Mouse (Mus musculus) heart, postnatal 36 days (tissue): ENCODE measurements around the gene 5730455P16Rik. TPM values are rescaled to one million over a fixed set of nuclear protein-coding genes. Genes with fewer than 3 reads are reported as not detected.
"Not testable (repeated sequence)": the region's sequence is repeated elsewhere in the genome, so short reads cannot be mapped to it uniquely, and the experiment has no call there.

Source experiments
- DNase-seq, 2 experiments: peaks; one replicate each; pipeline ENCODE4 v3.0.0; 2021 to 2022
- intact Hi-C: fragments of 180-260 bp; cut with DNase I; formaldehyde crosslinking; loops from one replicate; pipeline ENCODE4 v1.15.1; 2025
- total RNA-seq, 2 experiments: library from RNA; stranded (reverse); gene quantifications; 2 replicates each; pipeline ENCODE4 v1.2.3; 2021

5730455P16Rik gene
- total RNA-seq, 2 experiments from 2014 or later, result 22.0 to 22.8 TPM

DNA sequence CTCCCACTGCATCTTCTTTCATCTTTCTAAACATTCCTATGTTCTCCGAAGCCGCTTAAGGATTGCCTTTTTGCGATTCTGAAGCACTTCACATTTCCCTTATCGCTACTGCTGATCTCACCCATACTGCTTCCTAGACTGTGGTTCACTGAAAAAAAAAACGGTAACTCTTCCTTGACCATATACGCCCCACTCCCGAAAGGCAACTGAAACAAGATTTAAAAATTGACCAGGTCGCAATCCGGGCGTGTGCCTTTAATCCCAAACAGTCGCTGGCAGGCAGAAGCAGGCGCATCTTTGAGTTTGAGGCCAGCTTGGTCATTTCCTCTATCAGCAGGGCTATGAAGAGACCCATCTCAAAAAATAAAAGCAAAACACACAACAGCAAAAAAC lies 4.8 kb upstream of the 5730455P16Rik start:
- intact Hi-C loops, result loop anchor here (5.0 kb wide), 1 partner anchor 175 kb away; the partner anchor contains the start of gene Rhot1

DNA sequence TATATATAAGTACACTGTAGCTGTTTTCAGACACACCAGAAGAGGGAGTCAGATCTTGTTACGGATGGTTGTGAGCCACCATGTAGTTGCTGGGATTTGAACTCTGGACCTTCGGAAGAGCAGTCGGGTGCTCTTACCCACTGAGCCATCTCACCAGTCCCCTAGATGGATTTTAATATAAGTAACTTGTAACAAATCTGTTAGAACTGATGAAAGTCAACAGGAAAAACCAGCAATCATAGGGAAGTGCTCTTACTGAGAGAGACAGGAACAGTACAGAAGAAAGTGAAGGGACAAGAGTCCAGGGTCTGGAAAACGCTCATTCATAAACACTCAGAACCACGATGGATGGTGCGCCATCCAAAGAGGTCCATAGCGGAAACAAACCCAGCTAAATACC lies 1.4 kb upstream of the 5730455P16Rik start:
- intact Hi-C loops, DNase-seq: not testable (repeated sequence)

More for the DNA sequence above, 4.8 kb upstream of the 5730455P16Rik start:
- peak; percentile 46 to 54 for DNase-seq

DNA sequence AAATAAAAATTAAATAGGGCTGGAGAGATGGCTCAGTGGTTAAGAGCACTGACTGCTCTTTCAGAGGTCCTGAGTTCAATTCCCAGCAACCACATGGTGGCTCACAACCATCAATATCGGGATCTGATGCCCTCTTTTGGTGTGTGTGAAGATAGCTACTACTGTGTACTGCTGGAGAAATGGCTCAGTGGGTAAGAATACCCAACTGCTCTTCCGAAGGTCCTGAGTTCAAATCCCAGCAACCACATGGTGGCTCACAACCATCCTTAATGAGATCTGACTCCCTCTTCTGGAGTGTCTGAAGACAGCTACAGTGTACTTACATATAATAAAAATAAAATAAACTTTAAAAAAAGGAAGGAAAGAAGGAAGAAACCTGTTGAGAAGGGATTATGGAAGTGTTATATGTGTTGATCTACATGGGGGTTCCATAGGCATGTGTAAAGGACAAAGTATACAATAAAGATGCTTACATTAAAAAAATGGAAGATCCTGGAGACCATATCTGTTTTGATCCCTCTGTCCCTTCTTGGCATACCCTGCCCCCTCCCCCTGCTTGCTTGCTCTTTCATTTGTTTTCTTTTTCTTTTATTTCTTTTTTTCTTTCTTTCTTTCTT lies 726 bp upstream of the 5730455P16Rik start:
- intact Hi-C loops, result not testable (repeated sequence)

DNA sequence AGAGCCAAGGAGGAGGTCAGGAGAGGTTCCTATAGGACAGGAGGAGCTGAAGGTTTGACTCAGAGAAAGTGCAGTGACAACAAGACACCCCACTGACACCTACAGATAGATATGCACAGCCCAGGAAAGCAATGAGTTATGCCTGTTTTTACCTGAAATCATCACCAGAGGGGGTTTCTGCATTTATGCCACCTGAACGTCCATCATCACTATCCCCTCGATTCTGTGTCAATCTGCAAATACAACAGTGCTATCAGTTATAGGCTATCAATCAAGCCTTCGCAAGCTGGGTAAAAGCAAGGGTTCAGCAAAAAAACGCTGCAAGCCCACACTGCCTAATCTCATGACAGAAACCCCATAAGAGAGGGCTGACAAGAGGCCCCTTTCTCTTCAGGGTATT lies 1.2 kb downstream of the 5730455P16Rik start:
- DNase-seq, result no peak
- intact Hi-C loops, result no loop called here

More for the DNA sequence above, 726 bp upstream of the 5730455P16Rik start:
- not testable (repeated sequence) for DNase-seq

DNA sequence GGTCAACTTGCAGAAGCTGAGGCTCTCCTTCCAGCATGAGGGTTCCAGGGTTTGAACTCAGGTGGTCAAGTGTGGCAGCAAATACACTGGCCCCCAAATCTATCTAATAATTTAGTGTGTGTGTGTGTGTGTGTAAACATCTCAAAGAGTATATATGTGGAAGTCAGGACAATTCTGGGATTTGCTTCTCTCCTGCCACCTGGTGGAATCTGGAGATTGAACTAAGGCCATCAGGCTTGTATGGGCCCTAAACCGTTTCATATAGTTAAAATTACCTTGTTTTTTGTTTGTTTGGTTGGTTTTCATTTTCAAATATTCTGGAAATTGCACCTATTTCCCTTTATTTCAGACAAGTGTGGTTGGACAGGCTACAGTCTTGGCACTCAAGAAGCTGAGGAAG lies 8.9 kb downstream of the 5730455P16Rik start:
- intact Hi-C loops, result no loop called here
- DNase-seq, result no peak

DNA sequence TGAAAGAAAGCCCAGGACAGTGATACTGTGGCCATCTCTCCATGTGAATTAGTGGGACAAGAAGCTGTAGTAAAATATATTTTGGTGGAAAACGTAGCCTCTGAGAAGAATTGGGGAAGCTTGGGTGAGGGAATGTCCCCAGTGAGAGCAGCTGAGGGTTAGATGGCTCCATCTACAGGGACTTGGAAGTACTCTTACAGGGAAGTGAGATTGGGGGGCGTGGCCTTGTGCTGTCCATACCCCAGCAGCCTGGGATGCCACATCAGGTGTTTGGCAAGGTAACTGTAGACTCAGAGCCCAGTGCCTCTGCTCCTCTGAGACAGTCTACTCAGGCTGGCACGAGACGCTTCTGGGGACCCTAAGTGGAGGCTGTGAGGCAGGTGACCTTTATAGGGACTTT lies 23.0 kb downstream of the 5730455P16Rik start:
- intact Hi-C loops, result loop anchor here (5.0 kb wide), 1 partner anchor 53 kb away; the partner anchor contains the start of gene Rhbdl3
- DNase-seq, result peak; percentile 2 to 13

DNA sequence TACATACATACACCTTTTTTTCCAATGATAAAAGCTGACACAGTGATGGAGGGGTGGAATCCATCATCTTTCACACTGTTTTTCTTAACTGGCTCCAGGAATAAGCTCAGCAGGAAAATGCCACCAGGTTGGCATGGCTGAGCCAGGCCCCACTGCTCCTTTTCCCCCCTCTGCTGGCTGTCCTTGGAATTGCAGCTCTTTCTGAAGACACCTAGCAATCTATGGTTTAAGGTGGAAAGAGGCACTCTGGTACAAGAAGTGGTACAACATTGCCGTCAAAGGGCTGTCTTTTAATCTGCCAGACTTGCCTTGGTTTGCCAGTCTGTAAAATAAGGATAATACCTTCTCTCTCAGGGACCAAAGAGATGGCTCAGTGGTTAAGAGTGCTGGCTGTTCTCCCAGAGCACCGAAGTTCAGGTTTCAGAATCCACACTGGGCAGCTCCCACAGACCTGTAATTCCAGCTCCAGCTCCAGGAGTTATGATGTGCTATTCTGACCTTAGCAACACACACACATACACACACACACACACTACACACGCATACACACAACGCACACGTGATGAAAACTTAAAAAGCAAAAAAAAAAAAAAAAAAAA lies 25.9 kb downstream of the 5730455P16Rik start:
- intact Hi-C loops, result loop anchor here (1.0 to 5.0 kb wide), 2 partner anchors 50 to 65 kb away; partner anchors contain the start of gene Rhbdl3

DNA sequence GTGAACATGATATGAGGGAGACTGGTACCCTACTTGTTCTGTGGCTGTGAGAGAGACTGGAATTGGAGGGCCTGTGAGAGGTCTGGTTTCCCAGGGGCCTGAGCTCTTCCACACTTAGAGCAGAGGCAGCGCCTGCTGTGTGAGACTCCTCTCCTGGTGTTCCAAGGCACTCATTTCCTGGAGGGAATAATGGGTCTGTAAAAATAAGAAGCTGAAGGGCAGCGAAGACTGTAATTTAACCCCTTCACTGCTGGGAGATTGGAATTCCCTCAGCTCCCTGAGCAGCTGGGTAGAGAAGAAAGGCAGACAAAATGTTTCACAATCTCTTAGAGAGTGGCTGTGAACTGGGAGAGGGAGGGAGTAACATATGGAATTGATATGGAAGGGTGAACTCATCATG lies 35.4 kb downstream of the 5730455P16Rik start:
- intact Hi-C loops, result no loop called here
- no peak for DNase-seq

More for the DNA sequence above, 25.9 kb downstream of the 5730455P16Rik start:
- DNase-seq, result peak; percentile 82 to 92

DNA sequence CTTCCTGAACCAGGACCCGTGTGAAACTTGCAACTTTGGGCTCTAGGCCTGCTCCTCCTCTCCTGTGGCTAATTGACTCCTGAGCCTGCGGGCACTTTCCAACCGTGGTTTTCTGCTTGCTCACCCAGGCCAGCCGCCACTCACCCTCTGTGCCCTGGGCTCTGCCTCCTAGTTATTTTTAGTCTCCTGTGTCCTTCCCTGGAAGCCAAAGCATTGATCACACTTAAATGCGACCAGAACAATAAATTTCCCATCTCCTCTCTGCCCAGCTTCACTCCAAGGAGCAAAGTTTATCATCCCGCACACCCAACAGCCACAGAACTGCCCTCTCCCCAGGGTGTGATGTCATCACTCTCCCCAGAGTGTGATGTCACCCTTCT lies 41.5 kb downstream of the 5730455P16Rik start:
- peak; percentile 9 to 11 for DNase-seq
- intact Hi-C loops, result no loop called here

DNA sequence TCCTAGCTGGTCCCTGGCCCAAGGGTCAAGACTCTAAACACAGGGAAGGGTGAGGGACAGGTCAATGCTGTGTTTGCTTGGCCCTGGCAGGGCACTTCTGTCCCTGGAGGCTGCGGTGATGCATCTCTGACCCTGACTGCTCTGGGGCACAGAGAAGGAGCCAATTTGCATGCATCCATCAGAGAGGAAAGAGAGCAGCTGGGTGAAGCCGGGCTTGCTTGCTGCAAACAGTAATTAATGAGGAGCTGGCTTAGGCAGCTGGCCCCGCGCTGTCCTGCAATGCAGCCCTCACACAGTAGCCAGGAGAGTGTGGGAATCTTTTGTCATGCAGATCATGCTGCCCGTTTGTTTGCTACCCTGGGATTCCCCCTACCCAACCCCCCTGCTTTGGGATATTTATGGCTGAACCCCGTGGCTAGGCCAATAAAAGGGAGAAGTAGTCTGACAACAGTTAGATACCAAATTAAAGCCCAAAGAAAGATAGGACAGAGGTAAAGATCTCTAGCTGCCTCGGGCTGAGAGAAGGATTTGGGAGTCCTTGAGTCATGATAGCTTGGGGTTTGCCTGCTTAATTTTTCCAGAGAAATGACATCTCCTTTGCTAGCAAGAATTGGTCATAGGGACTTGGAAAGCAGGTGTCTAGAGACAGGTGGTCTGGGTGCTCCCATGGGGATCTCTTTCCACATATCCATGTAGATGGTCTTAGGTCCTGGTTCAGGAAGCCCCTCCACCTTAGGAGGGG lies 42.1 kb downstream of the 5730455P16Rik start:
- intact Hi-C loops, result no loop called here
- DNase-seq, result no peak

DNA sequence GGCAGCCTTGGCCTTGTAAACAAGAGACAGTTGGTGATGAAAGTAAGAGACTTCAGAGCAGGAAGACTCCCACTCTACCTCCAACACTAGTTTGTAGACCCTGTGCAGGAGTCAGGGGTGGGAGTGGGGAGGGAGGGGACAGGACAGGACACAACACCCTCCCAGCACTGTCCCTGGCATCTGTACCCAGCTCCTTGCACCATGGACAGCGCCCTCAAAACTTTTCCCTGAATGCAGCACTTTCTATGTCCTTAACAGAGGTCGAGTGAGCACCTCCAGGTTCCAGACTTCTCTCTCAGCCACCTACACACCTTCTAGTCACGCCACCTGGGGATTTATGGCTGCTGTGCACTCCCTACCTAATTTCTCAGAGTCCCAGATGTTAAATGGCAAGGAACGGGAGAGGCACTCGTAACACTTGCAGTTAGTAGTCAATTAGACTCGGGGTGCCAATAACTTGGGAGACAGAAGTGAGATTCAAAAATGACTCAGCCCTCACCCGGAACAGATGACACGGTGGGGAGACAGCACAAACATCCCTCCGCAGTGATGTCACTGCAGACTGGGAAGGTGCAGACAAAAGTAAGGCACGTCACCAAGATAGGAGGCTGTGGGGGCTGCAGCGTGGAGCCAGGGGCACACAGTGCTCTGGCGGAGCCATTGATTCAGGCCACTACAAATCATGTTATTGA lies 45.0 kb downstream of the 5730455P16Rik start:
- DNase-seq, result no peak
- intact Hi-C loops, result no loop called here

DNA sequence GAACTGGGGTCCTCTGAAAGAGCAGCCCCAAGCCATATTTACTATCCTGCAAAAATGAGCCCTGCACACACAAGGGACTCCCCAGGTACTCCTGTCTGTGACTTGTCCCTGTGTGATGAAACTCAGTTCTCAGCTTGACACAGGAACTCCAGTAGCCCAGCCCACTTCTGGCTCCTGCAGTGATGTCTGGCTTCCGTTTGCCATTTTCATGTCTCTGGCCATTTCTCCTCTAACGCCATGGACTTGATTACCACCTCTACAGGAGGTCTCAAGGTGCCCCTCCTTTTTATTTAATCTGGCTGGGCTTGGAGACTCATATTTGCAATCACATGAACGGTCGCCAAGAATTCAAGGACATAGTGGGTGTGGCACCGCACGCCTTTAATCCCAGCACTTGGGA lies 53.2 kb downstream of the 5730455P16Rik start:
- no peak for DNase-seq
- intact Hi-C loops, result no loop called here

DNA sequence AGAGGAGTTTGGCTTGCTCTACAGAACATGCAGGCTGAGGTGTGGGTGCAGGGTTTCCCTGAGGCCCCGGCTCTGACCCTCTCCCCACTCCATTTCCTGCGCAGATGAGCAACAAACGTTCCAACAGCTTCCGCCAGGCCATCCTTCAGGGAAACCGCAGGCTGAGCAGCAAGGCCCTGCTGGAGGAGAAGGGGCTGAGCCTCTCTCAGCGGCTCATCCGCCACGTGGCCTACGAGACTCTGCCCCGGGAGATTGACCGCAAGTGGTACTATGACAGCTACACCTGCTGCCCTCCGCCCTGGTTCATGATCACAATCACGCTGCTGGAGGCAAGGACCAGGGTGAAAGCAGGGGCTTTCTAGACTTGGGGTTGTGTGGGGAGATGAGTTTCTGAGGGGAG lies 54.6 kb downstream of the 5730455P16Rik start:
- intact Hi-C loops, result no loop called here

DNA sequence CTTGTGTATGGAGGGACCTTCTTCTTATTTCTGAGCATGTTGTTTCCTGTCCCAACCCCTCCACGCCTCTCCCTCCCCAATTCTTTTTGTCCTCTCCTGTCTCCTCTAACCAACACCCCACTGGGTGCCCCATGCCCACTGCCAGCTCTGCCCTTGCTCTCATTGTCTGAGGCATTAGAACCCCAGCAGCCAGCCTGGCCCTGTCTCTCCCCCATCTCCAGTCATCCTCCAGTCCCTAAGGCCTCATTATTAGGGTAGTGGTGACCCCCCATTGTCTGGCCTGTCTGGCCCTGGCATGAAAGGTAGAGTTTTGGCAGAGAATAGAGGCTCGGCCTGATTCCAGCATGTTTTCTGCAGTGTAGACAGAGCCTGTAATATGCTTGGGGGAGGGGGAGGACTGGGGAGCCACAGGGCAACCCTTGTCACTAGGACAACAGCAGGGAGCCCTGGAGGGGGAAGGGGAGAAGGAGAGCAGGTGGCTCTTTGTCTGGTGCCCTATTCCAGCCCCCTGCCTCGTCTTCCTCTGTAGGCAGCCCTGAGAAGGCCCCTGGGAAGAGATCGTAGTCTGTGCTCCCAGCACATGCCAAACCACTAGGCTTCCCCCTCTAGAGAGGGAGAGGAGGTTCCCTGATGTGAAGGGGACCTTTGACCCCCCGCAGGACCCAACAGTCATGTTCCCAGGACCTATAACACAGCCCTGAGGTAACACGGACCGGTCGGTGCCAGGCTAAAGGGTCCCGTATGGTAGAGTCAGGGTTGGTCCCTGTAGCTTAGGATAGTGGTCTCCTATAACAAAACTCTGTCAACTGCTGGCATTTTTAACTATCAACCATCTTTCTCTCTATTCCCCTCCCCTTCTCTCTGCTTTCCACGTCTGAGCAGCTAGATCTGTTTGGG lies 61.8 kb downstream of the 5730455P16Rik start:
- intact Hi-C loops, result no loop called here
- no peak for DNase-seq

More for the DNA sequence above, 54.6 kb downstream of the 5730455P16Rik start:
- no peak for DNase-seq

DNA sequence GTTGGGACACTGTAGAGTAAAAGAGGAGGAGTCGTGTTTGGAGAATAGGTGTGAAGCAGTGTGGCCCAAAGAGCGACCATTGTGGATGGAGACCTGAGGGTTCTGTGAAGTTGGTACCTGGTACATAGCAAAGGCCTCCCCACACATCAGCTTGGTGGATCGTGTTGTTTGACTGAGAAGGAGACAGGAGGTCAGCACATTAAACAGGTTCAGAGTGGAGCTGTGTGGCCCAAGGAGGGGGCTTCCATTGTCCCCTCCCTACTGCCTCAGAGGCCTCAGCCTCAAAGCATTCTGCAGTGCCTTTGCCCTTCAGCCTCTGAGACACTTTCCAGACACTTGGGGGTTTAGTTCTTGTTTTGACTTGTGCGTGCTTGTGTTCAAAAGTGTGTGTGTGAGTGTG lies 63.9 kb downstream of the 5730455P16Rik start:
- intact Hi-C loops, result no loop called here
- DNase-seq, result no peak

DNA sequence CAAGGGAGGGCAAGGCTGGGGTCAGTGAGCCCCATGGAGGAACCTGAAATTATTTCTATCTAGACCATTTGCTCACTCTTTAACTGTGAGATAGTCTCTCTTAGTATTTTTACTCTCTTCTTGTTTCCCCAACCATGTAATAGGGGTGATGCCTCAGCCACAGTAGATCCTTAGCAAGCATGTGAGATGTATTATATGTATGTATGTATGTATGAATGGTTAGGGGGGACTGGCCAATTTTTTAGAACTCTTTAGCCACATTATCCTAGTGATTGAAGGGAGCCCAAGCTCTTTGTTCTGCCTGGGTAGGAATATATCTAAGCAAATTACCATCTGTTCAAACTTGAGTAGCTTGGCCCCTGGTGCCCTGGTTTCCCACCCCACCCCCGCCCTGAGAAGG lies 64.4 kb downstream of the 5730455P16Rik start:
- intact Hi-C loops, result no loop called here
- no peak for DNase-seq

DNA sequence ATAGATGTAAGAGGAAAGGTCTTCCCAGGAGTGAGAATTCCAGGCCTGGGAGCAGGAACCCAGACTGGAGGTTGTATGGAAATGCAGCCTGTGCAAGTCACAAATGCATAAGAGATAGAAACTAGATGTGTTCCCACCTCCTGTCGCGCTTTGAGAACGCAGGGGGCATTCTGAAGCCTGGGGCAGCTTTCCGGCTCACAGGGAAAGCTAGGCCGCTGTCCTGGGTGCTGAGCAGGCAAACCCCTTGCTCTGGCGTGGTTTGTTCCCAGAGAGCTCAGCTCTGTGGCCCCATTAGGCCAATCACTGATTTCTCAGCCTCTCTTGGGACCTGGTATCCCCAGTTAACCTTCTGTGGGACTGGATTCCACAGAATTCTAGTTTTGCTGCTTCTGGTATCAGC lies 65.3 kb downstream of the 5730455P16Rik start:
- intact Hi-C loops, result no loop called here
- no peak for DNase-seq

DNA sequence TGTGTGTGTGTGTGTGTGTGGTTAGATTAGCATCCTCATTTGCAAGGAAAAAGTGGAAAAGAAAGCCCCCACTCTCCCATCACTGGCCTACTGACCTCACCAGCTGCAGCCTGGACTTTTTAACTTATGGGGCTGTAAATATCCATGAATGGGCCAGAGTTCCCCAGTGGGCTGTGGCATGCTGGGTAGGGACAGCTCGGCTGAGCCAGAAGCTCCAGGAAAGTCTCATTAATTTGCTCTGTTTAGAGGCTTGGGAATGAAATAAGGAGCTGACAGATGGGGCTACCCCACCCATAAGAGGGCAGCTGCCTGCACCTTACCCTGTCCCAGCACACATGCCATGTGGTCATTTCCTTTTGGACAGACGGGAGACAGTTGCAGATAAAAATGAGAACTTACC lies 65.8 kb downstream of the 5730455P16Rik start:
- DNase-seq, result no peak
- intact Hi-C loops, result no loop called here

DNA sequence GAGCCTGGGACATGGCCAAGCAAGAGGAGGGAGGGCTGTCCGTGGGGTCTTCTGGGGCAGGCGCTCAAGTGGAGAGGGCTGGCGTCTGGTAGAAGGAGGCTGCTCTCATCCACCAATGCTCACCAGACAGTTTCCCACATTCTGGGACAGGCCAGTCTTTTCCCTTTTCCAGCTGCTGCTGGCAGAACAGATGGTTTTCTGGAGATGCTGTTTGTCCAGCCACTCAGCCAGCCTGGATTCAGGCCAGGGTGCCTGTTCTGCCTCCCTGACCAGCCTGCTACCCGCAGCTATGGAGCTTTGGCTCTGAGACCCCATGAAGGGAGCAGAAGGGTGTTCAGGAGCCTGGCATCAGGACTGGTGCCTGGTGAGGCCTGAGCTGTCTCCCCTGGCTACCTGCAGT lies 66.6 kb downstream of the 5730455P16Rik start:
- DNase-seq, result no peak
- intact Hi-C loops, result no loop called here
